Mouse (Mus musculus) embryonic facial prominence, embryonic 10.5 days (tissue): ENCODE data around the gene Wdr34. TPM values are rescaled to one million over a fixed set of nuclear protein-coding genes. Genes with fewer than 3 reads are reported as not detected.

ENCODE experiments used
- microRNA-seq: library from miRNA; unstranded; fragments of <30 nt; microRNA quantifications from one replicate; pipeline ENCODE4, GENCODE M21; 2017
- polyA plus RNA-seq: library from polyadenylated mRNA; unstranded; fragments of >200 nt; fragmentation: Nextera tagmentation; extraction: Ambion mirVana; gene quantifications from 2 replicates; pipeline ENCODE4 v1.2.1, GENCODE M21; 2016

The Wdr34 gene
- polyA plus RNA-seq, 1 experiment from 2014 or later, result 32.9 TPM

Small RNAs within 50 kb of the gene (microRNA-seq; reads per million reads assigned to microRNA genes)
- 1.2 reads per million for gene Mir6997

Other genes starting within 250 kb of the Wdr34 start
- 10.1 and 11.2 TPM in 2 replicates for gene Slc27a4, start 246.2 kb downstream of the Wdr34 start, polyA plus RNA-seq
- gene Urm1, start 228.8 kb downstream of the Wdr34 start, polyA plus RNA-seq, result 18.0 and 23.7 TPM in 2 replicates
- 12.3 and 19.2 TPM in 2 replicates for gene Cercam, start 179.7 kb downstream of the Wdr34 start, polyA plus RNA-seq
- 102 and 111 TPM in 2 replicates for gene Odf2, start 159.7 kb downstream of the Wdr34 start, polyA plus RNA-seq
- gene Gle1, start 113.5 kb downstream of the Wdr34 start, polyA plus RNA-seq, result 78.1 and 79.6 TPM in 2 replicates
- gene Sptan1, start 83.3 kb downstream of the Wdr34 start, polyA plus RNA-seq, result 92.9 and 95.8 TPM in 2 replicates
- gene Set, start 8.5 kb upstream of the Wdr34 start, polyA plus RNA-seq, result 870 and 873 TPM in 2 replicates
- gene Pkn3, start 28.8 kb upstream of the Wdr34 start, polyA plus RNA-seq, result 12.7 and 13.9 TPM in 2 replicates
- 35.2 and 37.7 TPM in 2 replicates for gene Zdhhc12, start 44.8 kb upstream of the Wdr34 start, polyA plus RNA-seq
- 7.1 and 7.4 TPM in 2 replicates for gene Zer1, start 75.7 kb upstream of the Wdr34 start, polyA plus RNA-seq
- gene Tbc1d13, start 84.9 kb upstream of the Wdr34 start, polyA plus RNA-seq, result 8.1 and 8.2 TPM in 2 replicates
- 18.3 and 19.9 TPM in 2 replicates for gene Endog, start 122.6 kb upstream of the Wdr34 start, polyA plus RNA-seq
- gene Spout1, start 129.6 kb upstream of the Wdr34 start, polyA plus RNA-seq, result 95.4 and 98.5 TPM in 2 replicates
- 8.2 and 8.3 TPM in 2 replicates for gene Kyat1, start 157.0 kb upstream of the Wdr34 start, polyA plus RNA-seq
- 46.5 and 47.5 TPM in 2 replicates for gene Lrrc8a, start 188.8 kb upstream of the Wdr34 start, polyA plus RNA-seq
- 0.05 and 0.09 TPM in 2 replicates for gene Gm28035, start 191.7 kb upstream of the Wdr34 start, polyA plus RNA-seq
- 2.9 and 4.9 TPM in 2 replicates for gene Phyhd1, start 217.3 kb upstream of the Wdr34 start, polyA plus RNA-seq
- not detected in 2 replicates for gene Gm28038, start 232.2 kb upstream of the Wdr34 start, polyA plus RNA-seq
- gene Dolk, start 237.5 kb upstream of the Wdr34 start, polyA plus RNA-seq, result 23.9 and 24.0 TPM in 2 replicates
- 68.0 and 76.6 TPM in 2 replicates for gene Nup188, start 237.5 kb upstream of the Wdr34 start, polyA plus RNA-seq